Mouse (Mus musculus): ENCODE data around the gene Nfe2l2. TPM values are rescaled to one million over a fixed set of nuclear protein-coding genes. Genes with fewer than 3 reads are reported as not detected.
A peak's percentile ranks its signal among the peaks of the same experiment; 100 is the strongest.
"Not testable (repeated sequence)": the region's sequence is repeated elsewhere in the genome, so short reads cannot be mapped to it uniquely, and the experiment has no call there.

The Nfe2l2 gene
- polyA plus RNA-seq, 1 experiment from 2014 or later = 56.1 TPM

DNA sequence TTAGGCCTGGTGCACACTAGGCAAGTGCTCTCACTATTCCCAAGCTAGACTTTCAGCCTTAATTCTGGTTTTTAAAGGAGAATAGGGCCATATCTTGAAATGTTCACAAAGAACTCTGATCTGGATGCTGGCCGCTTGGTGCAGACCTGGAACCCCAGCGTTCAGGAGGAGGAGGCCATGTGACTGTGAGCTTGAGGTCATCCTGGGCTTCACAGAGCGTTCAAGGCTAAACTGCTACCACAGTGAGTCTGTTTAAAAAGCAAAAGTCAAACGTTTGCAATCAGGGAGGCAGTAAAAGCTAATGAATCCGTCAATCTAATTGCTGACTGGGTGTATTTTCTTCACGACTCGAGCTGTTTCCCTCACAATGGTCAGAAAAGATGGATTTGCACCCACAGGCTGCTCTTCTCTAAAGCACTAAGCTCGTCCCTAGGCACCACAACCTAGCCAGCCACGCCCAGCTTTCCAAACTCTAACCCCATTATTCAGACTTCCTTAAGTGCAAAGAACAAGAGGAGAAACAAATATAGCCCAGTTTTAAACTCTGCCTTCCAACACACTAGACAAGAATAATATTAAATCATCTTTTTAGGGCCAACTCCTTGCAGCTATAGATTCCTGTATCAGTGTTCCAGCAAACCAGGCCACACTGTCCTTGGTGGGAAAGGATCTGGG lies 8.6 kb downstream of the Nfe2l2 start:
- H3K9me3 ChIP-seq (replicated peaks) = no peaks in the 10 kb centered on the region
- H3K27me3 ChIP-seq = no peaks in the 10 kb centered on the region
- H3K4me1 ChIP-seq = peaks cover 52% of the 10 kb centered on the region
- H3K36me3 ChIP-seq = no peaks in the 10 kb centered on the region
- H3K4me2 ChIP-seq (replicated peaks) = no peak overlapping the region
- no peak overlapping the region for H3K9ac ChIP-seq
- WGBS = 70% methylated on average over 9 of the region's 9 CpGs
- no peak overlapping the region for H3K4me3 ChIP-seq (replicated peaks)
- ATAC-seq (ENCODE audit: insufficient number of reproducible peaks, low FRiP score, low TSS enrichment, low read depth) = no peak
- no peak overlapping the region for H3K27ac ChIP-seq (replicated peaks)

DNA sequence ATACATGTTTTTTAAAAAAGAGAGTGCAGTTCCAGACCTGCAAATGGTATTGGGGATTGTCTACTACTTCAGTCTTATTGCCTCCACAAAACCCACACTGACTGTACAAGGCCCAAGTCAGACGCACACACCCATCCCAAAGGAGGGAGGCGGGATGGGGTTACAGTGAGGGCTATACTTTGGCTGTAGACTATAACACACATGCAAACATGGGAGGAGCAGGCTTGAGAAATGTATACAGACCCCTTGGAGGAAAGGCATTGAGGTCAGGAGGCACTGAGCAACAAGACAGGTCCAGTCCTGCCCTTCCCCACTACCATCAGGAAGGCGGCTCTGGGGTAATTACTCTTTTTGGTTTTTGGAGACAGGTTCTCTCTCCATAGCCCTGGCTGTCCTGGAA lies 9.5 kb downstream of the Nfe2l2 start:
- H3K36me3 ChIP-seq; H3K4me2 ChIP-seq (replicated peaks); H3K27me3 ChIP-seq; H3K9ac ChIP-seq; H3K9me3 ChIP-seq (replicated peaks); ATAC-seq (ENCODE audit: insufficient number of reproducible peaks, low FRiP score, low TSS enrichment, low read depth); H3K4me3 ChIP-seq (replicated peaks); H3K27ac ChIP-seq (replicated peaks): not testable (repeated sequence)
- 80% methylated on average over 3 of the region's 3 CpGs for WGBS
- H3K4me1 ChIP-seq = peaks cover 48% of the 10 kb centered on the region

DNA sequence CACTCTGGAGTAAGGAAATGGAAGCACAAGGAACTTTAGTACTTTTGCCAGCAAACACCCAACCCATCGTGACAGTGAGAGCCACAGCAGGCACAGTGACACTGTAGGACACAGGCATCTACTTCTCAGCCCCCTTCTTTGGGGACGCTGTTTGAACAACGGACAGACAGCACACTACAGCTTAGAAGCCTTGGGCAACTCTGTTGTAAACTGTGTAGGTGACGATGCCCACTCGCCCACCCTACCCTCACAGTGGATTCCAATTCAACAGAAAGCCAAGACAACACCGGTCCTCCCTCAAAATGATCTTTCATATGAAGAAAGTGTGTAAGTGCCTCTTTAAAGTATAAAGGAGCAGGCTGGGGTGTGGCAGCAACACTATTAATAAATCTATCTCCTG lies 12.1 kb downstream of the Nfe2l2 start:
- no peak for ATAC-seq (ENCODE audit: insufficient number of reproducible peaks, low FRiP score, low TSS enrichment, low read depth)
- 84% methylated on average over 6 of the region's 6 CpGs for WGBS

DNA sequence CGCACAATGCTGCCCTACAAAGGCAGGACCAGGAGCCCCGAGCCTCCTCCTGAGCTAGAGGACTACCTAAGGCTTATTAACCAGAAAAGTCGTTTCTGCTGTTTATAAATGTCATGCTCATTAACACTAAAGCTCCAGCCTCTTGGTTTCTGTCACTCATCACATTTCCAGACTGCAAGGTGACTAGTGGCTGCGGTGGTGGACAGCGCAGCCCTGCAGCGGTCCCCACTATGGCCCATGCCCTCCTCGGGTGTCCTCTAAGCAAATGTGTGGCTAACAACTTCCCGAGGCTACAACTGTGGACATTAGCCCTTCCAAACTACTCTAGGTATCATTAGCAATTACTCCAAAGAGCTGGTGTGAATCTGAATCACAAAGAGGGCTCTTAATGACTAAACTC lies 13.1 kb downstream of the Nfe2l2 start:
- no peaks in the 10 kb centered on the region for H3K27me3 ChIP-seq
- no peak overlapping the region for H3K27ac ChIP-seq (replicated peaks)
- H3K9ac ChIP-seq = no peak overlapping the region
- no peaks in the 10 kb centered on the region for H3K9me3 ChIP-seq (replicated peaks)
- H3K4me3 ChIP-seq (replicated peaks) = no peak overlapping the region
- no peaks in the 10 kb centered on the region for H3K36me3 ChIP-seq
- H3K4me1 ChIP-seq = peaks cover 32% of the 10 kb centered on the region
- H3K4me2 ChIP-seq (replicated peaks) = no peak overlapping the region
- ATAC-seq (ENCODE audit: insufficient number of reproducible peaks, low FRiP score, low TSS enrichment, low read depth) = no peak
- WGBS = 69% methylated on average over 8 of the region's 8 CpGs

More for the DNA sequence above, 12.1 kb downstream of the Nfe2l2 start:
- no peak overlapping the region for H3K9ac ChIP-seq
- H3K4me3 ChIP-seq (replicated peaks) = no peak overlapping the region
- H3K9me3 ChIP-seq (replicated peaks) = no peaks in the 10 kb centered on the region
- H3K36me3 ChIP-seq = no peaks in the 10 kb centered on the region
- peaks cover 42% of the 10 kb centered on the region for H3K4me1 ChIP-seq
- no peaks in the 10 kb centered on the region for H3K27me3 ChIP-seq
- H3K27ac ChIP-seq (replicated peaks) = no peak overlapping the region
- H3K4me2 ChIP-seq (replicated peaks) = no peak overlapping the region

DNA sequence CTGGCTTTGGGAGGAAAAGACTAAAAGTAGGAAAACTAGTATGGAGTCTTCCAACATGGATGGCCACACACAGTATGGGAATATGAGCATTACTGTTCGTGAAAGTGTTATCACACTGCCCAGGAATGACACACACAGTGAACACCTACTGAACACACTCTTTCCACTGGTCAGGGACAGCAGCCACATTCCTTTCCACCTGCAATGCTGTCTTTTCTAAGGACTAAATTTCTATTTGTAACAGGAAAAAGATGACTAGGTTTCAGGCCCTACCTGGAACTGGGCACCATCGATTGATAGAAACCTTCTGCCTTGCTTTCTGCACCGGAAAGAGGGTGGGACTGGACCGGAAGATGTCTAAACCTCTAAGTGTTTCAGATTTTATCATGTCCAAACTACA lies 13.8 kb downstream of the Nfe2l2 start:
- H3K4me1 ChIP-seq = peaks cover 26% of the 10 kb centered on the region
- no peaks in the 10 kb centered on the region for H3K27me3 ChIP-seq
- ATAC-seq (ENCODE audit: insufficient number of reproducible peaks, low FRiP score, low TSS enrichment, low read depth) = no peak
- H3K9ac ChIP-seq = no peak overlapping the region
- H3K9me3 ChIP-seq (replicated peaks) = no peaks in the 10 kb centered on the region
- H3K36me3 ChIP-seq = no peaks in the 10 kb centered on the region
- no peak overlapping the region for H3K27ac ChIP-seq (replicated peaks)
- H3K4me2 ChIP-seq (replicated peaks) = no peak overlapping the region
- H3K4me3 ChIP-seq (replicated peaks) = no peak overlapping the region
- WGBS = 88% methylated on average over 4 of the region's 4 CpGs

DNA sequence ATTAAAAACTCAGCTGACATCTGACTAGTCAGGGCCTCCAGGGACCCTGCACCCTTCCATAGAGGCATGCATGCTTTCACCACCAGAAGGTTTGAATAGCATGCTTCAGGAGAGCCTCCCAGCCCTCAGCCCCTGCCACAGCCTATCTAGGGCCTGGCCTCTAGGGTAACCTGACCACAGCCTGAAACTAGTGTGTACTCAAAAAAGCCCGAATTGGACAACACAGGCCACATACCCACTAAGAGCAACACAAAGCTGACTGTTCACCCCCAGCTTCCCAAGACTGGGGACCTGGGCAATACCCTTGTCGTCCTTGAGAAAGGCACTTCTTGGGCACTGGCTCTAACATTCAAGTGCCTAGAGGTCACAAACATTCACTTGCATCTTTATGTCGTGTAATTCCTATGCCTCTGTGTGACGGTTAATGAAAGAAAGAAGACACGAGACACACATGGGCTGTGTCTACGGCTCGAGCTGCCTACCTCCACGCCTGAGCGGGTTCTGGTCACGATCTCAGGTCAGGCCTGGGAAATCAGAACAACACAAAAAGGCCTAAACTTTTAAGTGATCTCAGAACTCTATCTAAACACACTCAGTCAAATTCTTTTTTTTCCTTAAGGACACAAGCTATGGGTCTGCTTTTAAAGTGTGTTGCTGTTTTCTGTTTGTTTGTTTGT lies 14.8 kb downstream of the Nfe2l2 start:
- Histone ChIP-seq H3K9ac (no peak overlapping the region), H3K27ac (replicated peaks) (no peak overlapping the region), H3K4me2 (replicated peaks) (no peak overlapping the region), H3K4me3 (replicated peaks) (no peak overlapping the region), H3K36me3 (no peaks in the 10 kb centered on the region), H3K9me3 (replicated peaks) (no peaks in the 10 kb centered on the region), H3K4me1 (peaks cover 28% of the 10 kb centered on the region), H3K27me3 (no peaks in the 10 kb centered on the region)
- peak; percentile 78; the same call in 1 of the 2 replicates for ATAC-seq (ENCODE audit: insufficient number of reproducible peaks, low FRiP score, low TSS enrichment, low read depth)
- 87% methylated on average over 10 of the region's 10 CpGs for WGBS

DNA sequence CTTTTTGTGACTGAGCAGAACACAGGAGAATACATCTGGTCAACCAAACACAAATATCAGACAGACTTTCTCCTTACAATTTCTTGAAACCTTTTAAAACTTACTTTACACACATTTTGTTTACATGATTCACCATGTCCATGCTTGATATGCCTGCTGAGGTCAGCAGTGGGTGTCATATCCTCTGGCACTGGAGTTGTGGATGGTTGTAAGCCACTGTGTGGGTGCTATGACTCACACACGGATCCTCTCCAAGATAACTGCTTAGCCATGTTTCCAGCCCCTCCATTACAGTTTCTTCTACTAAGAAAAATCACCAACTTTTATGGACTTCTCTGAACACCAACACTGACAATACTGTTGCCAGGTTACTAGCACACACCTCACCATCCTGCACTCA lies 15.5 kb downstream of the Nfe2l2 start:
- Histone ChIP-seq H3K4me1 (peaks cover 28% of the 10 kb centered on the region), H3K27ac (replicated peaks) (no peak overlapping the region), H3K4me3 (replicated peaks) (no peak overlapping the region), H3K4me2 (replicated peaks) (no peak overlapping the region), H3K27me3 (no peaks in the 10 kb centered on the region), H3K36me3 (no peaks in the 10 kb centered on the region), H3K9me3 (replicated peaks) (no peaks in the 10 kb centered on the region), H3K9ac (no peak overlapping the region)
- 85% methylated on average over 1 of the region's 1 CpGs for WGBS
- no peak for ATAC-seq (ENCODE audit: insufficient number of reproducible peaks, low FRiP score, low TSS enrichment, low read depth)

DNA sequence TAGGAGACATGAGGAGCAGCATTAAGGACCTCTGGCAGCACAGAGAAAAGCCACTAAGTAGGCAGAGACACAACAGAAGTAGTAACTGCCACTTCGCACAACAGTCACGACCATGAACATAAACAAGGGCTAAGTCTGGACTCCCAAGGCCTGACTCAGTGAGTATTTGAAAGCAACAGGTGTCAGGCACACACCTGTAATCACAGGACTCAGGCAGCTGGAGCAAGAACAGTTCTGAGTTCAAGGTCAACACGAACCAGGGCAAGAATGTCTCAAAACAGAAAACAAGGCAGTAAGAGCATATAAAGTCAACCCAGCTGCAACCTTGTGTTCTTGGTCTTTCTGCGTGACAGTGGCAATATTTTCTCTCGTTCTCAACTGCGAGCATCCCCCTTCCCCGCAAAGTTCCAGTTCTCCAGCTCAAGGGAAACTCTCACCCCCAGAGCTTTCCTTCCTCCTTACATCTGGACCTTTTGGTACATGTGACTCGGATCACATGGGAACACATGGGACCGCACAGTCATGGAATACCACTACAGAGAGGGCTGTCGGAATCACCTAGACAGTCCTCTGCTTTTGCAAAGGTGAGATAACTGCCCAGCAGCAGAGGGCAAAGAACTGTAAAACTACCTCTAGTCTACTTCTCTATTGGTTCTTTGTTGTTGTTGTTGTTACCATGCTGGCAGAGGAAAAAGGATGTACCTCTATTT lies 17.2 kb downstream of the Nfe2l2 start:
- ATAC-seq (ENCODE audit: insufficient number of reproducible peaks, low FRiP score, low TSS enrichment, low read depth) = no peak
- Histone ChIP-seq H3K4me1 (peaks cover 23% of the 10 kb centered on the region), H3K9me3 (replicated peaks) (no peaks in the 10 kb centered on the region), H3K9ac (no peak overlapping the region), H3K36me3 (no peaks in the 10 kb centered on the region), H3K4me3 (replicated peaks) (no peak overlapping the region), H3K4me2 (replicated peaks) (no peak overlapping the region), H3K27ac (replicated peaks) (no peak overlapping the region), H3K27me3 (no peaks in the 10 kb centered on the region)
- 86% methylated on average over 10 of the region's 10 CpGs for WGBS

DNA sequence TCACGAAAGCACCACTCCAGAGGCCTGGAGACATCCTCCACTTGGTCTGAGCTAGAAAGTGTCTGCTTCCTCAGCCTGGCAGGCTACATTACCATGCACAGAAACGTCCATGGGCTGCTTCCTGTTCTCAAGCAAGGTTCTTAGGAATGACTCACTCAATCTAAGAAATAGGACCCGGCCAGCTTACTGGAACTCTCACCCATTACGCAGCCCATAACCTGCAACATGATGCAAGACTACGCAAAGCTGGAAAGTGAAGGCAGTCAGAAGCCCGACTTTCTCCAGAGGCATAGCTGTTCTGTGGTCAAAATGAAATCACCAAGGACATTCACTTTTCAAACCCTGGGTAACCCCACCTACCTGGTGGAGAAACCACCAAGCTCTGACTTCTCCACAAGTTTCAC lies 19.0 kb downstream of the Nfe2l2 start:
- 0 out of 2 replicates have a peak overlapping the region, but pooled peaks have one; percentile 24 for H3K27ac ChIP-seq (replicated peaks)
- no peak overlapping the region for H3K9ac ChIP-seq
- H3K4me2 ChIP-seq (replicated peaks) = no peak overlapping the region

DNA sequence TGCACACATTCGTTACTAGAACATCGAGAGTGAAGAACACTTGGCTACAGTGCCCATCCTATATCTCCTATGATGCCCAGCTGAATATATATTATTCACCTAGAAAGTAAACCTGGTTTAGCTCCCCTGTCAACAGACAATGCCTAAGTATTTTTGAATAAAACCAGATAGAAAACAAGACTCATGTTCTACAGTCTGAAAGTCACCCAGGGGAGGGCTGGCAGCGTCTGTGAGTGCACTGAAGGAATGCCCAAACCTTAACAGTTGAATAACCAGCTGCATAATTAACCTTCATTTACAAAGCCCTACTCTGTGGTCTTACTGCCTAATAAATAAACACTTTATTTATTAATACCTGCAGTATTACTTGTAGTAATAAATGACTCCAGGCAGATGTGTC lies 19.9 kb downstream of the Nfe2l2 start:
- Histone ChIP-seq H3K4me2 (replicated peaks) (no peak overlapping the region), H3K4me1 (peaks cover 23% of the 10 kb centered on the region), H3K36me3 (no peaks in the 10 kb centered on the region), H3K4me3 (replicated peaks) (no peak overlapping the region), H3K27me3 (no peaks in the 10 kb centered on the region), H3K9ac (no peak overlapping the region), H3K27ac (replicated peaks) (no peak overlapping the region), H3K9me3 (replicated peaks) (no peaks in the 10 kb centered on the region)
- 74% methylated on average over 3 of the region's 3 CpGs for WGBS
- no peak for ATAC-seq (ENCODE audit: insufficient number of reproducible peaks, low FRiP score, low TSS enrichment, low read depth)

More for the DNA sequence above, 19.0 kb downstream of the Nfe2l2 start:
- Histone ChIP-seq H3K27me3 (no peaks in the 10 kb centered on the region), H3K4me1 (peaks cover 29% of the 10 kb centered on the region), H3K4me3 (replicated peaks) (no peak overlapping the region), H3K36me3 (no peaks in the 10 kb centered on the region), H3K9me3 (replicated peaks) (no peaks in the 10 kb centered on the region)
- 64% methylated on average over 6 of the region's 6 CpGs for WGBS
- no peak for ATAC-seq (ENCODE audit: insufficient number of reproducible peaks, low FRiP score, low TSS enrichment, low read depth)

DNA sequence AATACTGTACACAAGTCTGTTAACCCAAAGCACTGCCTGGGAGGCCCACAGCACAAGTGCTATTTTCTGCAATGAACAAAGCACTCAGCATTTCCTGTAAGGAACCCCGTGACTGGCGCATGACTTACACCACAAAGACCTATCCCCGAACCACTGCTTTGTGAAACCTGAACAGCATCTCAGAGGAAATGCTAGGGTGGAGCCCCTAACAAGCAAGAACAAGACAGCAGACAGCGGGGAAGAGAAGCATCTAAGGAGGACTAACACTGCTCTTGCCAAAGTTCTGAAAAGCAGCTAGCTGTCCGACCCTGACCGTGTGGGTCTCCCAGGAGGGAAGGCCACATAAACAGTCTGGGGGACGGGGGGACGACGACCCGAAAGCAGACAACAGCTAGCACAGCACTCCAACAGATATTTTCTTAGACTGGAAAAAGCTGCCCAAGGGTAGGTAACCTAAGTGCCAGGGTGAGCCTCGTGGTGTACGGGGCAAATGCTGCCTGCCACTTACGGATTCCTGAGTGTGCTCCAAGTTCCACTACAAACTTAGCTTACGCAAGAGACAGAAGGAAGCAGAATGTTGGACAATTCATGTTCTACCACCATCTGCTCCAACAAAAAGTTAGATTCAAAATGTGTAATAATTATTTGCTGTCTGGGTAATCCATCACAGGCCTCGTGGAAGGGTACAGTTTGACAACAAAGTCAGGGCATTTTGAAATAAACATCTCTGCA lies 21.3 kb downstream of the Nfe2l2 start:
- H3K4me3 ChIP-seq (replicated peaks) = no peak overlapping the region
- ATAC-seq (ENCODE audit: insufficient number of reproducible peaks, low FRiP score, low TSS enrichment, low read depth) = peak; percentile 59
- WGBS = 34% methylated on average over 15 of the region's 15 CpGs

More for the DNA sequence above, 21.3 kb downstream of the Nfe2l2 start:
- H3K4me2 ChIP-seq (replicated peaks) = 0 out of 2 replicates have a peak overlapping the region, but pooled peaks have one; percentile 10
- no peaks in the 10 kb centered on the region for H3K9me3 ChIP-seq (replicated peaks)
- no peaks in the 10 kb centered on the region for H3K27me3 ChIP-seq
- peaks cover 20% of the 10 kb centered on the region for H3K4me1 ChIP-seq
- H3K36me3 ChIP-seq = peaks cover 11% of the 10 kb centered on the region
- H3K9ac ChIP-seq = no peak overlapping the region
- peak overlapping the region; percentile 84 for H3K27ac ChIP-seq (replicated peaks)
